In genomic region chr6:147310435-147310978, GRCm38 (mm10) we compare ENCODE assay signal across 26 mouse cellular contexts. TPM values are rescaled to one million over a fixed set of nuclear protein-coding genes. Genes with fewer than 3 reads are reported as not detected.
"Had no signal": no experiment of that assay in that cellular context is flagged by ENCODE, and none has a peak within 500 bp of the region (broad histone marks: within the 10 kb centered on the region; RNA-seq: fewer than 3 reads in every experiment).

No protein-coding gene starts in this region.

- DNase-seq: kidney, adult 2 months; kidney, postnatal 25 days; layer of hippocampus, adult 9-11 months; lung, adult 18-20 months; lung, postnatal 14 days; lung, postnatal 4 days; retina, postnatal 1 day; right cerebral cortex, postnatal 25 days; thymus, adult 2 months; thymus, postnatal 14 days; thymus, postnatal 4 days had no signal

- H3K9ac ChIP-seq: limb, embryonic 13.5 days; lung, embryonic 15.5 days; midbrain, embryonic 13.5 days; neural tube, embryonic 13.5 days had no signal

- H3K27ac ChIP-seq: kidney, postnatal 0 days; layer of hippocampus, adult 2 months; limb, embryonic 10.5 days; limb, embryonic 13.5 days; lung, embryonic 15.5 days; midbrain, embryonic 10.5 days; midbrain, embryonic 13.5 days; neural tube, embryonic 13.5 days had no signal

- ATAC-seq: intestine, postnatal 0 days; midbrain, embryonic 13.5 days; midbrain, embryonic 16.5 days had no signal

- H3K4me1 ChIP-seq: limb, embryonic 10.5 days; lung, embryonic 15.5 days; megakaryocyte, embryonic 14.5 days; midbrain, embryonic 10.5 days; midbrain, embryonic 13.5 days; neural tube, embryonic 13.5 days had no signal

- H3K27me3 ChIP-seq: limb, embryonic 13.5 days; lung, embryonic 15.5 days; midbrain, embryonic 13.5 days; neural tube, embryonic 13.5 days had no signal

- H3K4me2 ChIP-seq: limb, embryonic 13.5 days; lung, embryonic 15.5 days; midbrain, embryonic 13.5 days; neural tube, embryonic 13.5 days had no signal

- H3K9me3 ChIP-seq: limb, embryonic 10.5 days; limb, embryonic 13.5 days; lung, embryonic 15.5 days; midbrain, embryonic 10.5 days; midbrain, embryonic 13.5 days; neural tube, embryonic 13.5 days had no signal

- H3K4me3 ChIP-seq: layer of hippocampus, adult 2 months; limb, embryonic 10.5 days; limb, embryonic 13.5 days; lung, embryonic 15.5 days; megakaryocyte, embryonic 14.5 days; midbrain, embryonic 10.5 days; midbrain, embryonic 13.5 days; myocyte; neural tube, embryonic 13.5 days had no signal

- H3K36me3 ChIP-seq: limb, embryonic 10.5 days; limb, embryonic 13.5 days; lung, embryonic 15.5 days; midbrain, embryonic 10.5 days; midbrain, embryonic 13.5 days; neural tube, embryonic 13.5 days had no signal

RNA-seq across cellular contexts. Expression of gene Pthlh, which starts 46.5 kb away (rescaled TPM):
- total RNA-seq: liver, adult 2 months; monocyte, adult 5-6 weeks; neutrophil, adult 5-6 weeks had no signal
- polyA plus RNA-seq: liver, adult 2 months had no signal
